Mouse (Mus musculus) left cerebral cortex, adult 2 months (tissue): Measurements from ENCODE around the gene Slc15a1. TPM values are rescaled to one million over a fixed set of nuclear protein-coding genes. Genes with fewer than 3 reads are reported as not detected.

ENCODE experiments used
- DNase-seq, 2 experiments: peaks; one replicate each; pipeline ENCODE4 v3.0.0; 2021 to 2022; ENCODE audit warnings: low spot score in 2 of 2, mixed read lengths in 1 of 2; ENCODE audit errors: extremely low spot score in 1 of 2
- H3K27ac ChIP-seq: fragments of 200-600 bp; 2 replicates; pipeline ENCODE4 v1.8.1; 2022
- H3K4me3 ChIP-seq: fragments of 200-600 bp; 2 replicates; pipeline ENCODE4 v1.8.1; 2022
- CTCF ChIP-seq: fragments of 200-600 bp; IDR thresholded peaks from 2 replicates; pipeline ENCODE4 v1.8.1; 2022; ENCODE audit warnings: antibody characterized with exemption, mild to moderate bottlenecking, moderate library complexity
- intact Hi-C: fragments of 180-260 bp; cut with DNase I; formaldehyde crosslinking; loops from one replicate; pipeline ENCODE4 v1.15.1; 2025
- total RNA-seq, 2 experiments: library from RNA; stranded (reverse); gene quantifications; 2 replicates each; pipeline ENCODE4 v1.2.3; 2021

Slc15a1 gene
- total RNA-seq, 2 experiments from 2014 or later = not detected

- TF ChIP-seq CTCF = no peak
- Histone ChIP-seq H3K4me3 (no peak overlapping the region), H3K27ac (no peak overlapping the region)
- intact Hi-C loops = no loop called here
- DNase-seq = no peak
These were observed 16.7 kb upstream of the Slc15a1 start for GRCm38 (mm10) chr14:121521709-121522108.

GRCm38 (mm10) chr14:121516881-121517280 is 11.8 kb upstream of the Slc15a1 start:
- no peak for DNase-seq
- Histone ChIP-seq H3K27ac (no peak overlapping the region), H3K4me3 (no peak overlapping the region)
- intact Hi-C loops = no loop called here
- TF ChIP-seq CTCF = no peak

GRCm38 (mm10) chr14:121508929-121509328 is 3.9 kb upstream of the Slc15a1 start:
- Histone ChIP-seq H3K4me3 (no peak overlapping the region), H3K27ac (no peak overlapping the region)
- no peak for DNase-seq
- no peak for TF ChIP-seq CTCF
- intact Hi-C loops = no loop called here

GRCm38 (mm10) chr14:121506336-121506735 is 1.3 kb upstream of the Slc15a1 start:
- Histone ChIP-seq H3K27ac (no peak overlapping the region), H3K4me3 (no peak overlapping the region)
- TF ChIP-seq CTCF = no peak
- DNase-seq = no peak
- intact Hi-C loops = no loop called here

GRCm38 (mm10) chr14:121505485-121505860 is 421 bp upstream of the Slc15a1 start:
- DNase-seq = no peak
- H3K27ac ChIP-seq = no peak overlapping the region
- intact Hi-C loops = no loop called here
- TF ChIP-seq CTCF = no peak
- no peak overlapping the region for H3K4me3 ChIP-seq

- Histone ChIP-seq H3K4me3 (no peak overlapping the region), H3K27ac (no peak overlapping the region)
- DNase-seq = no peak
- TF ChIP-seq CTCF = no peak
- intact Hi-C loops = no loop called here
These were observed 4.5 kb downstream of the Slc15a1 start for GRCm38 (mm10) chr14:121500577-121500976.

GRCm38 (mm10) chr14:121499769-121500168 is 5.3 kb downstream of the Slc15a1 start:
- H3K27ac ChIP-seq = no peak overlapping the region
- H3K4me3 ChIP-seq = no peak overlapping the region
- intact Hi-C loops = no loop called here
- no peak for TF ChIP-seq CTCF
- no peak for DNase-seq

GRCm38 (mm10) chr14:121497800-121498199 is 7.3 kb downstream of the Slc15a1 start:
- no peak for DNase-seq
- intact Hi-C loops = no loop called here
- no peak overlapping the region for H3K4me3 ChIP-seq
- no peak for TF ChIP-seq CTCF
- no peak overlapping the region for H3K27ac ChIP-seq

- Histone ChIP-seq H3K27ac (no peak overlapping the region), H3K4me3 (no peak overlapping the region)
- intact Hi-C loops = no loop called here
- DNase-seq = no peak
- no peak for TF ChIP-seq CTCF
These were observed 9.3 kb downstream of the Slc15a1 start for GRCm38 (mm10) chr14:121495741-121496140.

- H3K27ac ChIP-seq = no peak overlapping the region
- no peak for DNase-seq
- intact Hi-C loops = no loop called here
- no peak for TF ChIP-seq CTCF
- H3K4me3 ChIP-seq = no peak overlapping the region
These were observed 9.9 kb downstream of the Slc15a1 start for GRCm38 (mm10) chr14:121495120-121495519.

- TF ChIP-seq CTCF = no peak
- intact Hi-C loops = no loop called here
- no peak overlapping the region for H3K4me3 ChIP-seq
- DNase-seq = no peak
- H3K27ac ChIP-seq = no peak overlapping the region
These were observed 10.8 kb downstream of the Slc15a1 start for GRCm38 (mm10) chr14:121494238-121494637.

- H3K4me3 ChIP-seq = no peak overlapping the region
- intact Hi-C loops = no loop called here
- no peak for TF ChIP-seq CTCF
- no peak for DNase-seq
- H3K27ac ChIP-seq = no peak overlapping the region
These were observed 11.3 kb downstream of the Slc15a1 start for GRCm38 (mm10) chr14:121493712-121494111.

GRCm38 (mm10) chr14:121492328-121492727 is 12.7 kb downstream of the Slc15a1 start:
- TF ChIP-seq CTCF = no peak
- no peak for DNase-seq
- no peak overlapping the region for H3K4me3 ChIP-seq
- H3K27ac ChIP-seq = no peak overlapping the region
- intact Hi-C loops = no loop called here

- Histone ChIP-seq H3K4me3 (no peak overlapping the region), H3K27ac (no peak overlapping the region)
- no peak for DNase-seq
- intact Hi-C loops = no loop called here
- no peak for TF ChIP-seq CTCF
These were observed 19.3 kb downstream of the Slc15a1 start for GRCm38 (mm10) chr14:121485722-121486121.
